Mouse (Mus musculus): ENCODE data around the gene Trpm7. TPM values are rescaled to one million over a fixed set of nuclear protein-coding genes. Genes with fewer than 3 reads are reported as not detected.

Trpm7 gene
- polyA plus RNA-seq, 1 experiment = 42.2 TPM

- no peak for DNase-seq (ENCODE audit: low spot score)
These were observed 59.2 kb downstream of the Trpm7 start for GRCm38 (mm10) chr2:126816644-126817347.

- DNase-seq (ENCODE audit: low spot score) = no peak
These were observed 60.2 kb downstream of the Trpm7 start for GRCm38 (mm10) chr2:126815822-126816221.

- no peak for DNase-seq (ENCODE audit: low spot score)
These were observed 74.0 kb downstream of the Trpm7 start for GRCm38 (mm10) chr2:126801980-126802379.

GRCm38 (mm10) chr2:126798455-126798854 lies 77.6 kb downstream of the Trpm7 start:
- DNase-seq (ENCODE audit: low spot score) = no peak

DNA sequence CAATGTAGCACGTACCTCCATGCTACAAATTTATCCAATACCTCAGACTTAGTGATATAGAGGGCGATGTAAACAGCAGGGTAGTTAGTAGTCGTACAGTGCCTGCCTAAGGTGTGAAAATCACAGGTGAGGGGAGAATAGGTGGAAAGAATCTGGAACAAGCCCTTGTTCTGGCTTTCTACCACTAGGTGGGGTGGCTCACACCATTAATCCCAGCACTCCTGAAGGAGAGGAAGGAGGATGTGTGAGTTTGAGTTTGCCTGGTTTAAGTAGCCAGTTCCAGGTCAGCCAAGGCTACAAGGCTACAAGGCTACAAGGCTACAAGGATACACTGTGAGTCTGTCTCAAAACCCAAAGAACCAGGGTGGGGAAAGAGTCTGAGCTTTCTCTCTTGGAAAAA lies 80.3 kb downstream of the Trpm7 start:
- no peak for DNase-seq (ENCODE audit: low spot score)

DNA sequence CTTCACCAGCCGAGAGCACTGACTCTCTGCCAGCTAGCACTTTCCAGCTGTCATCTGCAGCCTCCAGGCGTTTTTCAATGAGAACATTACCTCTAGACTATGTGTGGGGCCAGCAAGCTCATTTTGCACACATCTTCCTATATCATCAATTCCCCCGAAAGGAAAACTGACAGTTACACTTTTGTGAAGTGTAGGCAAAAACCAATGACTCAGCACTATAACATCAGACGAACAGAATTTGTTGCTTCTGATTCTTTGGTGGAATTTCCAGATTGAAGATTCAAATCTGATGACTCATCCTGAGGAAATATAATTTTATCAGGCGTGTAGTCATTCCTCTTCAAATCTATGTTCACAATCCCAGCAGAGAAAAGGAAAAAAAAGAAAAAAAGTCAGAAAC lies 83.4 kb downstream of the Trpm7 start:
- DNase-seq (ENCODE audit: low spot score) = no peak

DNA sequence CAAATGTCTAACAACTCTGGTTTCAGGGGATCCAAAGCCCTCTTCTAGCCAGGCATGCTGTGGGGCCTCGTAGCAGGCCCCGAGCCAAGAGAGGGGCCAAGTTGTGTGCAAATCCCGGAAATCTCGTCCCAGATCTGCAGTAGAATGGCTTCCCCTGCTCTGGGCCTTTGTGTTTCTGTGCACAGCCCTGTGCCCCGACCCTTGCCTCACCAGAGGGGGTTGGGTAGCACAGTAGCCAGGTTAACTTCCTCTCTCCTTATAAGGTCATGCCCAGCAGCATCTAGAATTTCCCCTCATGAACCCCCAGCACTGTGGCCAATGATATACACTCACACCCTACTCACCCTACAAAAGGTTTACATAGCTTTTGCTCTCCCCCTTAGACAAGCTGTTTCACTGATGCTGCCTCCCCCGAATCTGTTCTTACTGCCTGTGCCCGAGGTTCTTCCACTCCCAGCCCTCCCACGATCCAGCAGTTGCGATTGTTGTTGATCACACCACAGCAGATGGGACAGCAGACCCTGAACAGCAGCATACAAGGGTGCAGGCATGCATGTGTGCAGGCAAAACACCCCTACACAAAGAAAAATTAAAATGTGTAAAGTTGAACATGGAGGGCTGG lies 88.2 kb downstream of the Trpm7 start:
- DNase-seq (ENCODE audit: low spot score) = no peak

DNA sequence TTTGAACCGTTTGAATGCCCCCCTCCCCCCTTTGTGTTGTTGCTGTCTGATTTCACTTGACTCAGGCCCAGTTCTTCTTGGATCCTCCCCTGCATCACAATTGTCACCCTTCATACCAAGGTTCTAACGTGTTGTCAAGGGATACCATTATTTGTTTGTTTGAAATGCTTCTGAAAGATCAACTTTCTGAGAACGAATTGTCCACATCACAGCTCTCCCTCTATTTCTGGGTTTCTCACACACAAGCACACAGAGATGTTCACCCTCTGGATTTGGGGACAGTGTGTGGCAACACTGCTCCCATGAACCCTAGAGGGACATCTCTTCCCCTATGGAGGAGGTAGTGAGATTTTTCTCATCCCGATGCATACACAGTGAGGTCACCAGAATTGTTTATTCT lies 92.7 kb downstream of the Trpm7 start, which contains the start of gene Usp50:
Usp50 (minus strand) TSS at position 101 of the 400 bp plus-strand sequence.
- DNase-seq (ENCODE audit: low spot score) = no peak

DNA sequence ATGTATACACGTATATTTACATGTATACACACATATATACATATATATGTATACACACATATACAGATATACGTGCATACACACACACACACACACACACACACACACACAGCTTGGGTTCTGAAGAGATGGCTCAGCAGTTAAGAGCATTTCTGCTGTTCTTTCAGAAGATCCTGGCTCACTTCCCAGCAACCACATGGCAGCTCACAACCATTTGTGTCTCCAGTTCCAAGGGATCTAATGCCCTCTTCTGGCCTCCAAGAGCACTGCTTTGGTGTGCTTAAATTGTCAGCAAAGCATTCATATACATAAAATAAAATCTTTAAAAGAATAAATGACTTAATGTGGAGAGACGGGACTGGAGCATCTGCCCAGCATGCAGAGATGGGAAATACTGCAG lies 93.6 kb downstream of the Trpm7 start:
- DNase-seq (ENCODE audit: low spot score) = no peak

DNA sequence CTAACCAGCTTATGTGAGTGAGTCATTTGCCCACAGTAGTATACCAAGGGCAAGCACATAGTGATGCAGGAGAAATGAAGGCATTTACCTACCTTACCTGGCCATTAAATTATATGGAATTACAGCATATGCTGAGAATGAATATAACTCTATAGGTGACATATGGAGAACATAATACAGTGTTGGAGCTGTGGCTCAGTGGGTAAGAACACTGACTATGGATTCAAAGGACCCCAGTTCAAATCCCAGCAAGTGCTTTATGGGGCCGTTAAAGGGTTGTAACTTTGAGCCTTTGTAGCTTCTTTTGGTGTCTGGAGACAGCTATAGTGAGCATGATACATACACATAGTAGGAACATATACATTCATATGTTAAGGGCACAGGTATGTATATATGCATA lies 94.6 kb downstream of the Trpm7 start:
- no peak for DNase-seq (ENCODE audit: low spot score)

GRCm38 (mm10) chr2:126780286-126780685 lies 95.7 kb downstream of the Trpm7 start:
- no peak for DNase-seq (ENCODE audit: low spot score)

- no peak for DNase-seq (ENCODE audit: low spot score)
These were observed 97.2 kb downstream of the Trpm7 start for GRCm38 (mm10) chr2:126778806-126779205.

- DNase-seq (ENCODE audit: low spot score) = no peak
These were observed 99.6 kb downstream of the Trpm7 start for GRCm38 (mm10) chr2:126776416-126776815.

DNA sequence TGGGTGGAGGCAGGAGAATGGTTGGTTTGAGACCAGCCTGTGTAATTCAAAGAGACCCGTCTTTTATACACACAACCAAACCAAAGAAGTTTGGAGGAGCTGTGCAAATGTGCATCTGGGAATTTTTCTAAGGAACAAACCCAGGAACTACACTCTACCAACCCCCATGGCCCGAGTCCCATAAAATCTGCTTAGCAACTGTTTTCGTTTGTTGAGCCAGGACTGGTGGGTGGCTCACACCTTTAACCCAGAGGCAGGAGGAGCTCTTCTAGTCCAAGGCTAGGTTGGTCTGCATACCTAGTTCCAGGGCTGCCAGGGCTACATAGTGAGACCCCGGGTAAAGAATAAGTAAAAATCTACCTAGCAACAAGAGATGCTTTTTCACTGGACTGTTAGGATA lies 100.1 kb downstream of the Trpm7 start:
- no peak for DNase-seq (ENCODE audit: low spot score)

DNA sequence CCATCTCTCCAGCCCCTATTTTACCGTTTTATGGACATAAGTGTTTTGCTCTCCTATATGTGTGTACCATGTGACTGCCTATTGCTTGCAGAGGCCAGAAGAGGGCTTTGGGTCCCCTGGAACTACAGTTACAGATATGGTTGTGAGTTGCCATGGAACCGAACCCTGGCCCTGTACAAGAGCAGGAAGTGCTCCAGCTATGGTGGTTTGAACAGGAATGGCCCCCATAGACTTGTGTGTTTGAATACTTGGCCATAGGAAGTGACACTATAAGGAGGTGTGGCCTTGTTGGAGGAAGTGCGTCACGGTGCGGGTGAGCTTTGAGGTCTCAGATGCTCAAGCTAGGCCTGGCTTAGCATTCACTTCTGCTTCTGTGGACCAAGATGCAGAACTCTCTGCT lies 103.8 kb downstream of the Trpm7 start:
- DNase-seq (ENCODE audit: low spot score) = no peak

DNA sequence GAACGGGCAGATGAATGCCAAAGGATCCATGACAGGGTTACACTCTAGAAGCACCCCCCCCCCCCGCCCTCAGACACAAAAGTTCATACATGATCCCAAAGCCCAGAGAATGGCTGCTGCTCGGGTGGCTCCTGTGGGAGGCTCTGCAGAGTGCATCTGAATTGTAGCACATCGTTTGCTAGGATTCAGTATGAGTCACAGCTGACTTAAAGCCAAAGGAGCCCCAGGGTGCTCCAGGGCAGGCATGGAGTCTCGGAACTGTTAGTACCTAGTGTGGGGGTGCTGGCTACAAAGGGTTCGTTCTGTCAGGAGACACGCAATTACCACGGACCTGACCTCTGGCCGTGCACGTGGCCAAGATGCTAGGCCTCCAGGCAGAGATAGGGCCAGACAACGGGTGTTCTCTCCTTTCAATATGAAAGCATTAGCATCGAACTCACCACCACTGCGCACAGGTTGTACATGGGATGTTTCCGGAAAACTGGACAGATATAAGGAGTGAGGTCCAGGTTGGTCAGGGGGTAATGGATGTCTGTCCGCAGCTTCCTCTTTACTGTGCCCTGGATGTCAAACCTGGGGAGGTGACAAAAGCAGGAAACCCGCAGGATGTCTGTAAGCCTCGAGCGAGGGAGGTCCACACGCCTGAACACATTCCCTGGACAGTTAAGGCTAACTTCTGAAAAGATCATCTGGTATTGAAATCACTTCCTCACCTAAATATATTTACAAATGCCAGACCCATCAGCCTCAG lies 106.4 kb downstream of the Trpm7 start:
- DNase-seq (ENCODE audit: low spot score) = no peak

DNA sequence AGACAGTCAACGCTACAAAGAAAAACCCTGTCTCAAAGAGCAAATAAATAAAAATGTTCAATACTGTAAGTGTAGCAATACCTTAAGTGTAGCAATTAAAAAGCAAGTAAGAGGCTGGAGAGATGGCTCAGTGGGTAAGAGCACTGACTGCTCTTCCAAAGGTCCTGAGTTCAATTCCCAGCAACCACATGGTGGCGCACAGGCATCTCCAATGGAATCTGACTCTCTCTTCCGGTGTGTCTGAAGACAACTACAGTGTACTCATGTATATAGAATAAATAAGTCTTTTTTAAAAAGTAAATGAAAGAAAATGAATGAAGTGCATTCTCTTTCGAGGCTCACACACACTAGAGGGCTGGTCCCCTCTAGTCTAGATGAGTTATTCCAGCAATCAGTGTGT lies 107.8 kb downstream of the Trpm7 start:
- DNase-seq (ENCODE audit: low spot score) = no peak

- DNase-seq (ENCODE audit: low spot score) = no peak
These were observed 108.4 kb downstream of the Trpm7 start for GRCm38 (mm10) chr2:126767599-126767998.

GRCm38 (mm10) chr2:126765867-126766582 lies 110.0 kb downstream of the Trpm7 start:
- DNase-seq (ENCODE audit: low spot score) = no peak

DNA sequence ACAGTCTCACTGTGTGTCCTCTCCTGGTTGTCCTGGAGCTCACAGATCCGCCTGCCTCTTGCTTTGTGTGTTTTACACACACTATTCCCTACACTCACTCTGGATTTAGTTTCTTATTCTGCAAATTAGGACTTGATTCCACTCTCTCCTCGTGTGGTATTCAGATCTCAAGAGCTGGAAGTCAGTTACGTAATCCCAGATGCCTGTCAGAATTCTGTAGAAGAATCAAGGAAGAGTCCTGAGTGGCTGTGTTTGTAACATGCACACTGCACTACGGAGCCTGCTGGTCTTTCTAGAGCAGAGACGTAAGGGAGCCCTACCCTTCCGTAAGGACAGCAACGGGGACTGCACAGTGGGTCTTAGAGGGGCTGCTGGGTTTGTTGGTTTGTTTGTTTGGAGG lies 116.7 kb downstream of the Trpm7 start:
- no peak for DNase-seq (ENCODE audit: low spot score)

DNA sequence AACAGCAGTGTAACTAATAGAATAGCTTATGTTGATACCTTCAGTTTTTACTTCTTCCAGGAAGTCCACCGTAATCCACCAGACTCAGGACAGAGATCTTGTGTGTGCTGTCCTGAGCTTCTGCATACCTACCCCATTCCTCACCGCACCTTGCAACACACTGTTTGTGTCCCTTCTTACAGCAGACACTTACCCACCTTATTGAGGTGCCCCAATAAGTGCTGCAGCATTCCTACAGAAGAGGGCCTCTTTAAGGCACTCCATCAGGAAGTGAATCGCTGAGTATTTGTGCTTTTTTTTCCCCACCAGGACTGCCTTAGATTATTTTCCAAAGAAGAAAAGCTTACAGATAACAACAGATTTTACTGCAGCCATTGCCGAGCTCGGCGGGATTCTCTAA lies 120.4 kb downstream of the Trpm7 start:
- no peak for DNase-seq (ENCODE audit: low spot score)

GRCm38 (mm10) chr2:126743389-126743788 lies 132.6 kb downstream of the Trpm7 start:
- DNase-seq (ENCODE audit: low spot score) = no peak
